Mouse (Mus musculus) kidney, embryonic 16.5 days (tissue): ENCODE data around the gene Heatr1. TPM values are rescaled to one million over a fixed set of nuclear protein-coding genes. Genes with fewer than 3 reads are reported as not detected.
A peak's percentile ranks its signal among the peaks of the same experiment; 100 is the strongest.
"Not testable (repeated sequence)": the region's sequence is repeated elsewhere in the genome, so short reads cannot be mapped to it uniquely, and the experiment has no call there.

ENCODE experiments used
- ATAC-seq: fragments of 200-750 bp; cut with Nextera tagmentation; 2 replicates; pipeline ENCODE4 v1.8.0; 2017; ENCODE audit warnings: moderate TSS enrichment; ENCODE audit not compliant: low FRiP score, low TSS enrichment
- H3K27ac ChIP-seq: fragments of 300-500 bp; sonication (generic); 2 replicates; pipeline ENCODE4 v1.5.1; 2014; ENCODE audit warnings: low read length
- H3K27me3 ChIP-seq: fragments of 300-500 bp; sonication (generic); 2 replicates; pipeline ENCODE4 v1.6.1; 2014; ENCODE audit warnings: low read length, control low read depth, mixed read lengths; ENCODE audit not compliant: insufficient read depth
- H3K36me3 ChIP-seq: fragments of 300-500 bp; sonication (generic); 2 replicates; pipeline ENCODE4 v1.6.1; 2014; ENCODE audit warnings: low read length, control low read depth, mixed read lengths; ENCODE audit not compliant: insufficient read depth
- H3K4me1 ChIP-seq: fragments of 300-500 bp; sonication (generic); 2 replicates; pipeline ENCODE4 v1.6.1; 2014; ENCODE audit warnings: low read length, control low read depth, mixed read lengths; ENCODE audit not compliant: insufficient read depth
- H3K4me2 ChIP-seq: fragments of 300-500 bp; sonication (generic); replicated peaks from 2 replicates; pipeline ENCODE4 v1.6.1; 2014; ENCODE audit warnings: low read depth, low read length
- H3K4me3 ChIP-seq: fragments of 300-500 bp; sonication (generic); 2 replicates; pipeline ENCODE4 v1.5.1; 2014; ENCODE audit warnings: mild to moderate bottlenecking, low read length
- H3K9ac ChIP-seq: fragments of 300-500 bp; sonication (generic); replicated peaks from 2 replicates; pipeline ENCODE4 v1.6.1; 2014; ENCODE audit warnings: low read length
- H3K9me3 ChIP-seq: fragments of 300-500 bp; sonication (generic); 2 replicates; pipeline ENCODE4 v1.6.1; 2016; ENCODE audit warnings: low read length, control low read depth
- WGBS: fragments of 180-500 bp; shearing (Covaris S2); extraction: QIAGEN DNeasy Blood & Tissue Kit; methylation state at CpG from one replicate; pipeline ENCODE4 v1.1.7; 2014; 5-methylcytosine and 5-hydroxymethylcytosine counted together
- polyA plus RNA-seq: library from polyadenylated mRNA; unstranded; fragments of >200 nt; fragmentation: Nextera tagmentation; extraction: Ambion mirVana; gene quantifications from 2 replicates; pipeline ENCODE4 v1.2.1, GENCODE M21; 2015

Gene Heatr1
- polyA plus RNA-seq, 1 experiment from 2014 or later, result 19.3 TPM

GRCm38 (mm10) chr13:12464159-12464558 lies 69.3 kb downstream of the Heatr1 start:
- not testable (repeated sequence) for H3K9me3 ChIP-seq, H3K36me3 ChIP-seq, H3K4me2 ChIP-seq, H3K27me3 ChIP-seq, H3K4me1 ChIP-seq, H3K27ac ChIP-seq, H3K9ac ChIP-seq, ATAC-seq, H3K4me3 ChIP-seq
- WGBS, result 80% methylated on average over 6 of the region's 6 CpGs

- Histone ChIP-seq H3K9ac (no peak within 1 kb of the TSS), H3K27me3 (no peaks in the 10 kb centered on the region), H3K4me3 (no peak within 1 kb of the TSS), H3K36me3 (no peaks in the 10 kb centered on the region), H3K9me3 (no peaks in the 10 kb centered on the region), H3K27ac (no peak within 1 kb of the TSS), H3K4me2 (no peak within 1 kb of the TSS), H3K4me1 (peaks cover 2% of the 10 kb centered on the region; the same call in 1 of the 2 replicates)
- 83% methylated on average over 1 of the region's 1 CpGs for WGBS
- no peak for ATAC-seq
Observed at GRCm38 (mm10) chr13:12464844-12465243, 70.0 kb downstream of the Heatr1 start, which contains the start of gene Lgals8. TSS of gene Lgals8 (minus strand) at chr13:12464944.

- Histone ChIP-seq H3K4me1 (no peaks in the 10 kb centered on the region), H3K27ac (no peak overlapping the region), H3K9me3 (no peaks in the 10 kb centered on the region), H3K4me2 (no peak overlapping the region), H3K27me3 (no peaks in the 10 kb centered on the region), H3K9ac (no peak overlapping the region), H3K36me3 (no peaks in the 10 kb centered on the region), H3K4me3 (no peak overlapping the region)
- no peak for ATAC-seq
- WGBS, result 71% methylated on average over 1 of the region's 1 CpGs
Observed at GRCm38 (mm10) chr13:12468488-12468887, 73.7 kb downstream of the Heatr1 start.

- Histone ChIP-seq H3K36me3 (no peaks in the 10 kb centered on the region), H3K27me3 (no peaks in the 10 kb centered on the region), H3K4me3 (no peak overlapping the region), H3K9ac (no peak overlapping the region), H3K9me3 (no peaks in the 10 kb centered on the region), H3K27ac (no peak overlapping the region), H3K4me1 (peaks cover 3% of the 10 kb centered on the region; the same call in 1 of the 2 replicates), H3K4me2 (no peak overlapping the region)
- WGBS, result 37% methylated on average over 8 of the region's 8 CpGs
- peak; percentile 39; the same call in 1 of the 2 replicates for ATAC-seq
Observed at GRCm38 (mm10) chr13:12473724-12474378, 79.0 kb downstream of the Heatr1 start.

- no peak overlapping the region for H3K9ac ChIP-seq
- no peaks in the 10 kb centered on the region for H3K36me3 ChIP-seq
- no peak overlapping the region for H3K4me3 ChIP-seq
- H3K9me3 ChIP-seq, result no peaks in the 10 kb centered on the region
- H3K4me2 ChIP-seq, result no peak overlapping the region
- H3K27ac ChIP-seq, result no peak overlapping the region
- ATAC-seq, result no peak
- H3K27me3 ChIP-seq, result no peaks in the 10 kb centered on the region
- WGBS, result 87% methylated on average over 6 of the region's 6 CpGs
- H3K4me1 ChIP-seq, result peaks cover 3% of the 10 kb centered on the region; the same call in 1 of the 2 replicates
Observed at GRCm38 (mm10) chr13:12475239-12475638, 80.4 kb downstream of the Heatr1 start.

- Histone ChIP-seq H3K27me3 (no peaks in the 10 kb centered on the region), H3K36me3 (no peaks in the 10 kb centered on the region), H3K4me1 (peaks cover 3% of the 10 kb centered on the region; the same call in 1 of the 2 replicates), H3K4me3 (no peak overlapping the region), H3K9ac (no peak overlapping the region), H3K9me3 (no peaks in the 10 kb centered on the region), H3K27ac (no peak overlapping the region), H3K4me2 (no peak overlapping the region)
- 87% methylated on average over 4 of the region's 4 CpGs for WGBS
- no peak for ATAC-seq
Observed at GRCm38 (mm10) chr13:12476886-12477285, 82.1 kb downstream of the Heatr1 start.

GRCm38 (mm10) chr13:12478301-12478700 lies 83.5 kb downstream of the Heatr1 start:
- H3K4me1 ChIP-seq, result peaks cover 3% of the 10 kb centered on the region; the same call in 1 of the 2 replicates
- peak; percentile 71; the same call in 1 of the 2 replicates for ATAC-seq
- 0 out of 2 replicates have a peak overlapping the region, but pooled peaks have one; percentile 4 for H3K4me2 ChIP-seq
- no peak overlapping the region for H3K4me3 ChIP-seq
- no peaks in the 10 kb centered on the region for H3K9me3 ChIP-seq
- no peak overlapping the region for H3K9ac ChIP-seq
- WGBS, result 46% methylated on average over 15 of the region's 15 CpGs
- no peaks in the 10 kb centered on the region for H3K36me3 ChIP-seq
- H3K27me3 ChIP-seq, result no peaks in the 10 kb centered on the region
- H3K27ac ChIP-seq, result no peak overlapping the region

- no peak for ATAC-seq
- no peaks in the 10 kb centered on the region for H3K9me3 ChIP-seq
- 52% methylated on average over 6 of the region's 6 CpGs for WGBS
- no peaks in the 10 kb centered on the region for H3K36me3 ChIP-seq
- no peak overlapping the region for H3K4me3 ChIP-seq
- H3K27ac ChIP-seq, result no peak overlapping the region
- no peak overlapping the region for H3K4me2 ChIP-seq
- no peaks in the 10 kb centered on the region for H3K27me3 ChIP-seq
- H3K9ac ChIP-seq, result no peak overlapping the region
- H3K4me1 ChIP-seq, result peaks cover 3% of the 10 kb centered on the region; the same call in 1 of the 2 replicates
Observed at GRCm38 (mm10) chr13:12479802-12480201, 85.0 kb downstream of the Heatr1 start.

- Histone ChIP-seq H3K27me3 (no peaks in the 10 kb centered on the region), H3K9ac (no peak overlapping the region), H3K9me3 (no peaks in the 10 kb centered on the region), H3K4me1 (no peaks in the 10 kb centered on the region), H3K4me2 (no peak overlapping the region), H3K36me3 (no peaks in the 10 kb centered on the region), H3K27ac (no peak overlapping the region), H3K4me3 (no peak overlapping the region)
- WGBS, result 75% methylated on average over 2 of the region's 2 CpGs
- no peak for ATAC-seq
Observed at GRCm38 (mm10) chr13:12485197-12485596, 90.4 kb downstream of the Heatr1 start.

GRCm38 (mm10) chr13:12485640-12486039 lies 90.8 kb downstream of the Heatr1 start:
- H3K4me3 ChIP-seq, result no peak overlapping the region
- no peaks in the 10 kb centered on the region for H3K9me3 ChIP-seq
- no peak overlapping the region for H3K9ac ChIP-seq
- WGBS, result 65% methylated on average over 7 of the region's 7 CpGs
- H3K4me1 ChIP-seq, result no peaks in the 10 kb centered on the region
- no peaks in the 10 kb centered on the region for H3K36me3 ChIP-seq
- no peak overlapping the region for H3K27ac ChIP-seq
- H3K4me2 ChIP-seq, result no peak overlapping the region
- H3K27me3 ChIP-seq, result no peaks in the 10 kb centered on the region
- peak; percentile 49; the same call in 1 of the 2 replicates for ATAC-seq
